Mouse (Mus musculus) spleen, embryonic (tissue): Measurements from ENCODE around the gene Pik3r2.

ENCODE experiments used
- CTCF ChIA-PET: fragments of 350-600 bp; sonication (Branson Sonifier 250); formaldehyde crosslinking; loops from one replicate; lab custom pipeline; 2022; lab: Charles Lee

Gene Pik3r2

GRCm38 (mm10) chr8:70747211-70747890, 29.2 kb downstream of the Pik3r2 start:
- CTCF ChIA-PET: no interaction called here

- CTCF ChIA-PET: no interaction called here
Measured at GRCm38 (mm10) chr8:70746676-70747075, 29.8 kb downstream of the Pik3r2 start.

GRCm38 (mm10) chr8:70745691-70746220, 30.8 kb downstream of the Pik3r2 start:
- CTCF ChIA-PET: interaction anchor here (0.6 kb wide), 1 partner anchor 44 kb away, joined by 5 read pairs; no protein-coding TSS in a partner anchor

GRCm38 (mm10) chr8:70744806-70745205, 31.7 kb downstream of the Pik3r2 start:
- CTCF ChIA-PET: interaction anchor here (0.6 to 1.1 kb wide), 2 partner anchors 14 to 561 kb away, joined by 3 to 9 read pairs; no protein-coding TSS in a partner anchor

DNA sequence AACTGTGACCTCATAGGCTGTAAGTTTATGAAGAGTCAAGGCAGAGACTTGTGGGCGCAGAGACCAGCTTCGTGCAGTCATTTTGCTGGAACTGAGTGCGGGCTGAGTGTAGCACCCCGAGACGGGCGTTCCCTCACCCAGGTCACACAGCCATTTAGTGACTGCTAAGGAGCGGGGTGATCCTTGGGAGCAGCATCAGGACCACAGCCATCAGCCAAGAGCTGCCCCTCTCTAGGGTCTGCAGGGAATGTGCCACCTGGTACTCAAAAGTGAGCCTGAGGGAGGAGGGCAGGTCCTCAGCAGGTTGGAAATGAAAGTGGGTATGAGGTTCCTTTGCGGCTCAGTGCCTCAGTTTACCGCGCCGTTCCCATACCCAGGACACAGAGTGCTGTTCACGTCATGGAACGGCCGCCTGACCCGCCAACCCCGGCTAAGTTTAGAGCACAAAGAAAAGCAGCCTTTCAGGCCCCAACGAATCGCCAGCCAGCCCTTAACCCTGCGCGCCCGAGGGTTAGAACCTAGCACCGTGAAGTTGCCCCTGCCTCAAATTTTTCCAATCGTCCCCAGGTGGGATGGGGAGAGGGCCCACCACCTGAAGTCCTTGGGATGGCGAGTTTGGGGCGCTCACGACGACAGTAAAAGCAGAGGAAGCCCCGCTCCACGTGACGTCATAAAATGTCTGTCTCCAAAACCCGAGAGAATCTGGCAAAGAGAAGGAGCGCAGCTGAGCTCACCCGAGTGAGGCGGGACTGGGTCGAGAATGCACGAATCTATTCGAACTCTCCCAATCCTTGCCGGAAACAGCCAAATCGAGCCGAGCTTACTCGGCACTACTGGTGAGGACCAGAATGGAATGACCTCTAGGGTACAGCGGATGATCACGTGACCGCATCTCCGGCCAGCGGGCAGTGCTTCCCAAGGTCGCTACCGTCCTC, 32.6 kb downstream of the Pik3r2 start:
- CTCF ChIA-PET: interaction anchor here (0.6 to 1.9 kb wide), 3 partner anchors 12 to 79 kb away, joined by 3 to 5 read pairs (median 4); no protein-coding TSS in a partner anchor

GRCm38 (mm10) chr8:70742981-70743655, 33.4 kb downstream of the Pik3r2 start:
- CTCF ChIA-PET: interaction anchor here (1.9 kb wide), 1 partner anchor 11 kb away, joined by 4 read pairs; no protein-coding TSS in a partner anchor

DNA sequence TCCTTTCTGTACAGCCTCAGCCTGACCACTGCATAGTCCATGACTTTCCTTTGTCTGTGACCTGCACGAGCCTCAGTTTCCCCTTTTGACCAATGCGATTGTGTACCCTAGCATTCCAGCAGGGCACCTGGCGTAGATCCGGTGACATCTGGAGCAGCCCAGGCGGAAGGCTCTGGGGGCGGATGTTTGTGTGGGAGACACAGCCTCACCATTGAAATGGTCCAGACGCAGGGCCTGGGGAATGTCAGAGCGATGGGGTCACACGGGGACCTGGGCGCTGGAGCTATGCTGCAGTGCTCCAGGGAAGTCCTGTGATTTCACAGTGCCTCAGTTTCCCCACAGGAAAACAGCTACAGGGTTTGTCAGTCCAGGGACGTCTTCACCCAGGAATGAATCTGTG, 34.3 kb downstream of the Pik3r2 start:
- CTCF ChIA-PET: interaction anchor here (1.9 kb wide), 1 partner anchor 10 kb away, joined by 4 read pairs; no protein-coding TSS in a partner anchor

- CTCF ChIA-PET: no interaction called here
Measured at GRCm38 (mm10) chr8:70741661-70742060, 34.9 kb downstream of the Pik3r2 start.

DNA sequence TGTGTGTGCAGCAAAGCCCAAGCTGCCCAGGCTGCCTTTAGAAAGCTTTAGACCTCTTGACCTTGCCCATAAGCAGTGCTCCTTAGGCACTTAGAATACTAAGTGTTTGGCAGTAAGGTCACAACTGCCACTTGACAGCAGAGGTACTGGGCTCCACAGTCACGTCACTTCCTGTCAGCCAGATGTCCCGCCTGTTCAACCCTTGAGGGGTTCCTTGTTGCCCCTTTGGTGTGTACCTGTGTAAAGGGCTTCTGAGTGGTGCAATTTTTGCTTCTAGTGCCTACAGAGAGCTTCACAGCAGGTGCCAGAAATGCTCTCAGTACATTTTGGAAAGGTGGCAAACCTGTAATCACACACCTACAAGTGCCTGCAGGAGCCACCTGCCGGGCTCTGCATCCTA, 38.3 kb downstream of the Pik3r2 start:
- CTCF ChIA-PET: no interaction called here

- CTCF ChIA-PET: no interaction called here
Measured at GRCm38 (mm10) chr8:70737705-70738104, 38.8 kb downstream of the Pik3r2 start.

- CTCF ChIA-PET: interaction anchor here (0.7 to 1.0 kb wide), 2 partner anchors 13 to 114 kb away, joined by 3 to 17 read pairs; no protein-coding TSS in a partner anchor
Measured at GRCm38 (mm10) chr8:70730956-70731355, 45.6 kb downstream of the Pik3r2 start.

DNA sequence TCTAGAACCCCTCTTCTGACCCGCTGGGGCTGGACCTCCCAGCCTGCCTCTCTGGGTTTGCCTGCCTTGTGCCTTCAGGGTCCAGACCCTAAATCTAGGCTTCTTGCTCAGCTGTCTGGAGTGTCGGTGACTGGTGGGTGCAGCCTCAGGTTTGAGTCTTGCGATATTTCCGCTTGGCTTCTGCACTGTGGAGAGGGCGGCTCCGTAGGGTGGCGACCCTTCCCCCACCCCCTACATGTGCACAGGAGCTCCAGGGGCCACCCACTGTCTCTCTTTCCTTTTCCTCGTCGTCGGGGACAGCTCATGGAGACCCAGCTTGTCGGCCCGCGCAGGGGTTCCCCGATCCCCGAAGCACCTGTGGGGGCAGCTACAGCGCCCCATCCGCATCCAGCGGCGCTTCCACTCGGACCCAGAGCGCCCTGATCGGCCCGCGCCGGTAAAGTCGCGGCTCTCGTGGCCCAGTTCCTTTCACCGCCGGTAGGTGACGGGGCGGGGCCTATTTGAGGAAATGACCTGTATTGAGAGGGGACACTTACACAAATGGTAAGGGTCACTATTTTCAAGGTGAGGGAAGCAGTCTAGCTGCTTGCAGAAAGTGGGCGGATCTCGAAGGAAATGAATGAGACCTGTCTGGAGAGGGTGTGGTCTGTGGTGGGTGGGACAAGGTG, 46.6 kb downstream of the Pik3r2 start:
- CTCF ChIA-PET: interaction anchor here (0.8 to 1.1 kb wide), 3 partner anchors 14 to 37 kb away, joined by 3 read pairs; no protein-coding TSS in a partner anchor

GRCm38 (mm10) chr8:70726721-70727120, 49.8 kb downstream of the Pik3r2 start:
- CTCF ChIA-PET: interaction anchor here (0.6 kb wide), 3 partner anchors 11 to 177 kb away, joined by 3 to 4 read pairs (median 4); no protein-coding TSS in a partner anchor

DNA sequence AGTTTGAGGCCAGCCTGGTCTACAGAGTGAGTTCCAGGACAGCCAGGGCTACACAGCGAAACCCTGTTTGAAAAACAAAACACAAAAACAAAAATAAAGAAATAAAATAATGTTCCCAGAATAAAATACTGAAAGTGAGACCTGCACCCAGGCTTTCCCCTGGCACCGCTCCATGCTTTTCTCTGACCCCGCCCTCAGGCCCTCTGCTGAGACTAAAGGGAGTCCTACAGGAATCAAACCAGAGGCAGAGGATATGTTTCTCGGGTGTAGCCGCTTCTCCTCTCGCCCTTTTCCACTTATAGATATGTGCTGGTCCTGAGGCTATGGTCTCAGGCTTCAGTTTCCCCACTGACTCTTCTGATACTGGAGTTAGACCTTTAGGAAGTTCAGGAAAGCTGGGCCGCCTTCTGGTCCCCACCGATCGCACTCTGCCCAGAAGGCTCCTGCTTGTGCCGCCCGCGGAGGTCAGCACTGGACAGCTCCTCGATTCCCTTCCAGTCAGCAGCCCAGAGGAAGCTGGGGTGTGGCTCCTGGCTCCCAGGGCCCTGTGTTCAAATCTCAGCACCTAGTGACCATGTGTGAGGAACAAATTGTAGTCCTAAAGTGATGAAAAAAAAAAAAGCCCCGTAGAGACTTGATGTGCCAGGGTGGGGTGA, 50.6 kb downstream of the Pik3r2 start:
- CTCF ChIA-PET: no interaction called here

DNA sequence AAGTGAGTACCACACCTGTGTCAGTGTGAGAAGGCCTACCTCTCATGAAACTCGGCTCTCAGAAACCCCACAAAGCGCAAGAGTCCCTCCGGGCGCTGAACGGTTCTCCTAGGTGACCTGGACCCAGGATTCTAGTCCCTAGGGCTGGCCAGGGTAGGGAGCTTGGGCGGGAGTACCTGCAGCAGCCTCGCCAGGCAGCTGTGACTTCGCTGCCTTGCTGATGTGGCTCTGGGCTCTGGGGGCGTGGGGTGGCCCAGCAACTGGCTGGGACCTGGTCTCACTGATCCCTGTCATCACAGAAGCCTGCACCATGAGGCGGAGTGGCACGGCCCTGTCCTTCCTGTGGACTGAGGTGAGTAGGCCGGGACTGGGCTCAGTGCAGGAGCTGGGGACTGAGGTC, 52.3 kb downstream of the Pik3r2 start:
- CTCF ChIA-PET: no interaction called here

DNA sequence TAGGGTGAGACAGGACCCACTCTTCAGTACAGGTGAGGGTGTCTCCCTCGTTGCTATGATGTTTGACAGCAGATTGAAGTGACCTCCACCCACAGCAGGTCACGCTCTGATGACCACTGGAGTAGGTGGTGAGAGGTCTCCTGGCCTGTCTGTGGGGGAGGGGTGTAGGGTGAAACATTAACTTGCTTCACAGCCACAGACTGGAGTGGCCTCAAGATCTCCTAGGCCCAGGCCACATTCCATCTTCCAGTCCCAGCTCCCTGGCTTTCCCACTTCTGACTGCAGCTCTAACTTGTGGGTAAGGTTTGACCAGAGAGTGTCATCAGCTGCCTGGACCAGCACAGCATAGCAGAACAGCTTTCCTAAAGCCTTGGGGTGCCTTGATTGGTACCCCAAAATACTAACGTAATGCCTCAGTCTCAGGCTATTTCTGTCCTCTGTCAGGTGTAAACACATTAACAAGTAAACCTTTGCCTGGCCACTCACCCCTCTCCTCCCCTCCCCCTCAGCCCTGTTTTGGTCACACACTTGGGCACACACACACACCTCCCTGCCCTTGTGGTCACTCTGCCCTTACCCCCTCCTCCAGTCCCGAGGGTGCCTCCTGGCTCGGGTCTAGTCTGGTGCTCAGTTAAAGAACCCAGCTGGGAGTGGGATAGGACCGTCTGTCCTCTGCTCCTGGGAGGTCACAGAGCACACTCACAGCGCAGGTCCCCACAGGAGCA, 52.9 kb downstream of the Pik3r2 start, which contains the start of gene Pde4c:
Gene Pde4c, plus strand, starts transcription at position 235 of the 725 bp plus-strand sequence.
- CTCF ChIA-PET: no interaction called here

DNA sequence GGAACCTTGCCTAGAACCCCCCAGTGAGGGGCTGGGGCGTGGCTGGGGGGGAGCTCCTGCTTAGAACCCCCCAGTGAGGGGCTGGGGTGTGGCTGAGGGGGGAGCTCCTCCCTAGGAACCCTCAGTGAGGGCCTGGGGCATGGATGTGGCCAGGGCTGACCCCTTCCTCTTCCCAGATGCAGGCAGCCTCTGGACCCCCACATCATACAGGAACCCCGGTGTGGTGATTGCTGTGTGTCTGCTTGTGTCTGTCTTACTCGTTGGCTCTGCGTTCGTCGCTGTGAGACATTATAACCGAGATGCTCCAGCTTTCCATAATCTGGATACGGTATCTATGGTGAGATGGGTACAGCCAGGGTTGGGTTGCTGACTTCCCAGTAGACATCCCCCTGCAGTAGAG, 54.9 kb downstream of the Pik3r2 start:
- CTCF ChIA-PET: interaction anchor here (0.6 to 1.9 kb wide), 3 partner anchors 11 to 100 kb away, joined by 4 to 7 read pairs (median 4); no protein-coding TSS in a partner anchor

DNA sequence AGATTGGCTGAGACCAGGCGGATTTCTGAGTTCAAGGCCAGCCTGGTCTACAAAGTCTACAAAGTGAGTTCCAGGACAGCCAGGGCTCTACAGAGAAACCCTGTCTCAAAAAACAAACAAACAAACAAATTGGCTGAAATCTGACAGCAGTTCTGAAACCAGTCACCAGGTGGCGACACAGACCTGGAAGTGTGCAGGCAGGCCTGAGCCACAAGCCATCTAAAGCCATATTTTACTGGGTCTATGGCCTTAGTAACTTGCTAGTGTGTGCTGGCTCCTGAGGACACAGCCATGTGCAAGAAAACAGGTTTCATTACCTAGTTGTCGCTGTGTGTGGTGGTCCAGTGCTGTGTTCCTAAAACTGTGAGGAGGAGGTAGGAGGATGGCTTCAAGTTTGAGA, 55.8 kb downstream of the Pik3r2 start:
- CTCF ChIA-PET: interaction anchor here (1.0 to 1.9 kb wide), 2 partner anchors 12 to 33 kb away, joined by 5 to 7 read pairs; no protein-coding TSS in a partner anchor

- CTCF ChIA-PET: interaction anchor here (1.0 kb wide), 1 partner anchor 34 kb away, joined by 5 read pairs; no protein-coding TSS in a partner anchor
Measured at GRCm38 (mm10) chr8:70719796-70720270, 56.7 kb downstream of the Pik3r2 start.
